Comparison of ENCODE assay signal across 14 mouse cellular contexts in the genomic region with DNA sequence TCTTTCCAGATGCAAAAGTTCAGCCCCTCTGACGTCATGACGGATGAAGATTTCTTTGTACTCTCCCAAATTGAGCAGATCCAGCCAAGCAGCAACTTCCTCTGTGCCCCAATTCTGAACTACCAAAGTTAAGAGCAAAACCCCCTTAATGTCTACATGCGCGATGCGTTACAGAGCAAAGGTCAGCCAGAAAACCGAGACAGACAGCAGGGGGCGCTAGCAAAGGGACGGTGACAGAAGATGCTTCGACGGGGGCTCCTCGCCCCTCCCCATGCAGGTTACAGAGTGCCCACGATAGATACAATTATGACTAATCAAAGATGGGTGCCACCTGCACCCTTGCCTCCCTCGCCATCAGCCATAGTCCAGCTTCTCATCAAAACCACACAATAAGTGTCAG. TPM values are rescaled to one million over a fixed set of nuclear protein-coding genes. Genes with fewer than 3 reads are reported as not detected.
DNase-seq lines count a peak whose midpoint lies in the region; ATAC-seq and TF ChIP-seq lines count a peak whose summit lies in the region.
"Had no signal": no experiment of that assay in that cellular context is flagged by ENCODE, and none has a peak within 500 bp of the region (broad histone marks: within the 10 kb centered on the region; RNA-seq: fewer than 3 reads in every experiment).

No protein-coding gene starts in this region.

- H3K36me3 ChIP-seq in hindbrain, embryonic 16.5 days (ENCODE audit: control insufficient read depth, insufficient read depth, low read length), result peaks cover 13% of the 10 kb centered on the region; the same call in 1 of the 2 replicates
- H3K36me3 ChIP-seq: liver, embryonic 15.5 days; stomach, embryonic 15.5 days had no signal

- H3K4me3 ChIP-seq in hindbrain, embryonic 16.5 days (ENCODE audit: low read length), result no peak overlapping the region
- H3K4me3 ChIP-seq: hindbrain, embryonic 13.5 days; liver, embryonic 15.5 days; midbrain, embryonic 13.5 days; neural tube, embryonic 13.5 days; stomach, embryonic 15.5 days had no signal

- H3K9me3 ChIP-seq in hindbrain, embryonic 16.5 days (ENCODE audit: control insufficient read depth, low read length), result no peaks in the 10 kb centered on the region
- H3K9me3 ChIP-seq: hindbrain, embryonic 13.5 days; liver, embryonic 15.5 days; midbrain, embryonic 13.5 days; neural tube, embryonic 13.5 days; stomach, embryonic 15.5 days had no signal

- H3K4me1 ChIP-seq in hindbrain, embryonic 16.5 days (ENCODE audit: control insufficient read depth, insufficient read depth, low read depth, low read length), result no peaks in the 10 kb centered on the region
- H3K4me1 ChIP-seq: hindbrain, embryonic 13.5 days; liver, embryonic 15.5 days; midbrain, embryonic 13.5 days; neural tube, embryonic 13.5 days; stomach, embryonic 15.5 days had no signal

- no peak overlapping the region for H3K4me2 ChIP-seq in hindbrain, embryonic 16.5 days (ENCODE audit: low read length)
- H3K4me2 ChIP-seq: hindbrain, embryonic 13.5 days; liver, embryonic 15.5 days; midbrain, embryonic 13.5 days; neural tube, embryonic 13.5 days; stomach, embryonic 15.5 days had no signal

- CTCF ChIA-PET in Patski (lab: Charles Lee), result interaction anchor here (1.3 kb wide), 1 partner anchor 11 kb away, joined by 5 read pairs; no protein-coding TSS in a partner anchor

- ATAC-seq in Patski, result no peak
- no peak for ATAC-seq in hindbrain, embryonic 16.5 days
- ATAC-seq: midbrain, embryonic 13.5 days had no signal

- TF ChIP-seq CTCF in Patski (IDR thresholded peaks at IDR 0.05), result peak; percentile 53

- peak; percentile 24 for DNase-seq in kidney, postnatal 10 days
- no peak for DNase-seq in kidney, adult 11 months
- peak; percentile 14 for DNase-seq in retina, embryonic 14.5 days (ENCODE audit: low spot score)
- DNase-seq in retina, postnatal 1 day, result no peak
- no peak for DNase-seq in Patski (ENCODE audit: low read depth, low spot score)
- DNase-seq in naive thymus-derived CD4-positive, alpha-beta T cell, adult 2 months (ENCODE audit: low read depth), result peak; percentile 11
- DNase-seq in neural tube, embryonic 10.5 days (ENCODE audit: extremely low spot score, low spot score), result no peak
- DNase-seq: adrenal gland, adult 2 months had no signal

- in situ Hi-C loops in Patski (cut with MboI; ENCODE audit: low pct_unique_long_range_greater_than_20kb), result no loop called here

- H3K27ac ChIP-seq in hindbrain, embryonic 16.5 days (ENCODE audit: low read depth, low read length), result no peak overlapping the region
- H3K27ac ChIP-seq: hindbrain, embryonic 13.5 days; liver, embryonic 15.5 days; midbrain, embryonic 13.5 days; neural tube, embryonic 13.5 days; stomach, embryonic 15.5 days had no signal

- H3K27me3 ChIP-seq in Patski, result no peaks in the 10 kb centered on the region
- no peaks in the 10 kb centered on the region for H3K27me3 ChIP-seq in hindbrain, embryonic 16.5 days (replicated peaks; ENCODE audit: control insufficient read depth, insufficient read depth, low read length)
- H3K27me3 ChIP-seq: hindbrain, embryonic 13.5 days; liver, embryonic 15.5 days; midbrain, embryonic 13.5 days; neural tube, embryonic 13.5 days; stomach, embryonic 15.5 days had no signal

- 74% methylated on average over 13 of the region's 13 CpGs for WGBS in hindbrain, embryonic 16.5 days

- no peak overlapping the region for H3K9ac ChIP-seq in hindbrain, embryonic 16.5 days (ENCODE audit: low read depth, low read length)
- H3K9ac ChIP-seq: hindbrain, embryonic 13.5 days; liver, embryonic 15.5 days; midbrain, embryonic 13.5 days; neural tube, embryonic 13.5 days; stomach, embryonic 15.5 days had no signal

- POLR2A ChIA-PET in Patski (lab: Charles Lee), result no interaction called here

RNA-seq across cellular contexts. Expression of gene Akap11, which starts 39.3 kb away (rescaled TPM):
- 54.3 TPM for polyA plus RNA-seq in Patski (2021)
- 32.1 and 33.8 TPM in 2 replicates for polyA plus RNA-seq in hindbrain, embryonic 16.5 days (2015; fragmentation: Nextera tagmentation; extraction: Ambion mirVana)

Comparison
In these comparisons a context has a peak if more than half of its experiments do, and no peak if none do; other contexts are left out.
1. DNase-seq: peak in kidney, postnatal 10 days (single experiment), retina, embryonic 14.5 days (single experiment) and naive thymus-derived CD4-positive, alpha-beta T cell, adult 2 months (single experiment); none in kidney, adult 11 months (single experiment), retina, postnatal 1 day (single experiment), Patski (single experiment) and neural tube, embryonic 10.5 days (single experiment).